Mouse (Mus musculus): ENCODE measurements around the gene Ankrd36.
"Not testable (repeated sequence)": the region's sequence is repeated elsewhere in the genome, so short reads cannot be mapped to it uniquely, and the experiment has no call there.

The Ankrd36 gene

DNA sequence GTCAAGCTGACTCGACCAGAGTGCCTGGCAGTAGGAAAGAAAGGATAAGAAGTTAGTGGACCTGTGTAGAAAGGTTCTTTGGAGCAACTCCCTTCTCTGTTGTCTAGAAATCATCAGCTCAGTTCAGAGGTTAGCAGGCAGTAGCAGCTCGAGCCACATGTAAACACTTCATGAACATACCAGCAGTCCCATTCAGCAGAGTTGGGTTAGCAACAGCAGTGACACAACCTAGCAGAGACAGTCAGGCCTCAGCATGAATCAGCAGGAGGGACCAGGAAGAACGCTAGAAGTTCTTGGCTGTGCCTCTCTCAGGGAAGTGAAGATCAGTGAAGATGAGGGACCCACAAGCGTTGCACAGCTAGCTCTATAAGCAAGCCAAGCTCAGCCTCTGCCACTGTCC, 24.0 kb upstream of the Ankrd36 start:
- in situ Hi-C loops (cut with MboI) = no loop called here

GRCm38 (mm10) chr11:5546693-5547092, 22.8 kb upstream of the Ankrd36 start:
- in situ Hi-C loops (cut with MboI) = no loop called here

DNA sequence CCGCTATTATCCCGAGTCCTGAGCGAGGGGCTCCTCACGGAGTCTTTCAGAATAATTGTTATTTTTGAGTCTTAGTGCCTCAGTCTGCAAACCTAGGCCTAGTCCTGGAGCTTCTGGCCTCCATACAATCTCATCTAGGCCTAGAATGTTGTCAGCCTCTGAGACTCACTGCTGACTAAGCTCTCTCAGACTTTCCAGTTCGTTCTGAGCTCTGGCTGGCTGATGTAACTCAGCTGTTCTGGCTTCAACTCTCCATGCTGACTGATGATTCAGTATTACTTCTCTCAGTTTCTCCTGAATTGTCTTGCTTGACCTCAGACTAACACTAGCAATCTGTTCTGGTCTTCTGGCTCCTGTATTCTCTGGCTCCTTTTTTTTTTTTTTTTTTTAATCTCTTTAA, 18.1 kb upstream of the Ankrd36 start:
- in situ Hi-C loops (cut with MboI) = no loop called here

GRCm38 (mm10) chr11:5551931-5552330, 17.6 kb upstream of the Ankrd36 start:
- in situ Hi-C loops (cut with MboI) = no loop called here

GRCm38 (mm10) chr11:5560273-5560672, 9.2 kb upstream of the Ankrd36 start:
- in situ Hi-C loops (cut with MboI) = no loop called here

DNA sequence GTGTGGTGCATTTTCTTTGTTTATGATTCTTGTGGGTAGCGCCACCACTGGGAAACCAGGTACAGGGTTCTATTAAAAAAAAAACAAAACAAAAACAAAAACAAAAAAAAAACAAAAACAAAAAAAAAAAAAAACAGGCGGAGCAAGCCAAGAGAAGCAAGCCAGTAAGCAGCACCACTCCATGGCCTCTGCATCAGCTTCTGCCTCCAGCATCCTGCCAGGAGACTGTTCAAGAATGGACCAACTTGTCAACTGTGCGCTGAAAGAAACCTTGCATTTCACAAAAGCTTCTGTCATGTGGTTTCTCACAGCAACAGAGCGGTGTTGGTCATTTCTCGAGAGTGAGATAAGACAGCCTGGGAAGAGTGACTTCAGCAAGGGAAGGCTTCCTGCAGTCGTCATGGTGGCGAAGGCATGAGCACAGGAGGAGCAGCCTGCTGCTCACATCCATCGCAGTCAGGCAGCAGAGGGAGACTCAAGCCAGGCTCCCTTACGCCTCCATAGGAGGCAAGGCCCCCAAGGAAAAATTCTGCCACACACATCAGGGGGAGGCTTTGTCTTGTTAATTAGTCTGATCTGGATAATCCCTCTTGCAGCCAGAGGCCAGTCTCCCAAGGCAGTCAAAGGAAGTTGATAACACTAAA, 6.7 kb upstream of the Ankrd36 start:
- in situ Hi-C loops (cut with MboI) = no loop called here

DNA sequence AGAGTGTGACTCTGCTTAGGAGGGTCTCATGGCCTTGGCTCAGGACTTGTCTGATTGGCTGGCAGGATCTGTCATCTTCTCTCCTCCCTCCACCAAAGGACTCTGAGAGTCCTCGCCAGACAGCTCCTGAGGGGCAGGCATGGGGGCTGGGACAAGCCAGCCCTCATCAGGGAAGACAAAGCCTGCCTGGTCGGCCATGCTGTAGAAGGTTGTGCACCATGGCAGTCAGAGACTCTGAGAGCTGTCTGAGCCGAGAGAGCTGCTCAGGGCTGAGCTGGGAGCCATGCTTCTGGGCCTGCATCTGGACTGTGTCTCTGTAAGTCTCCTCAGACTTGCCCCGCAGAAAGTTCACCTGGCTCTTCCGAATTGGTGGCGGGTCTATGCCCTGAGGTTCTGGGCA, 5.6 kb upstream of the Ankrd36 start:
- in situ Hi-C loops (cut with MboI) = no loop called here

- in situ Hi-C loops (cut with MboI) = no loop called here
These were observed 3.9 kb upstream of the Ankrd36 start for GRCm38 (mm10) chr11:5565596-5565995.

DNA sequence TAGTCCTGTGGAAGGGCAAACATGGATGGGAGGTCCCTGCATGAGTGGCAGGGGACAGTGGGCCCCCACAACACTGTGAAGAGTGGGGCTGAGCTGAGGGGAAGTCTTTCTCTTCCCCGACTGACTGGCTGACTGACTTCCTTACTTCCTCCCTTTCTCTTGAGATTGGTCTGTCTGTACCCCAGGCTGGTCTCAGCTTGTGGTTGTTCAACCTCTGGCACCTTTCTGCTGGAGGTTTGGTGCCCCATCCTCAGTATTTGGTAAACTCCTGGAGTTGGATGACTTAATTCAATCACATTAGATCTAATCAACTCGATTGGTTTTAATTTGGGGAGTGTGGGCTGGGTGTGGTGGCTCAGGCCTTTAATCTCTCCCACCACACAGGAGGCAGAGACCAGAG, 3.0 kb upstream of the Ankrd36 start:
- in situ Hi-C loops (cut with MboI) = no loop called here

GRCm38 (mm10) chr11:5567654-5568053, 1.8 kb upstream of the Ankrd36 start:
- in situ Hi-C loops (cut with MboI) = no loop called here

DNA sequence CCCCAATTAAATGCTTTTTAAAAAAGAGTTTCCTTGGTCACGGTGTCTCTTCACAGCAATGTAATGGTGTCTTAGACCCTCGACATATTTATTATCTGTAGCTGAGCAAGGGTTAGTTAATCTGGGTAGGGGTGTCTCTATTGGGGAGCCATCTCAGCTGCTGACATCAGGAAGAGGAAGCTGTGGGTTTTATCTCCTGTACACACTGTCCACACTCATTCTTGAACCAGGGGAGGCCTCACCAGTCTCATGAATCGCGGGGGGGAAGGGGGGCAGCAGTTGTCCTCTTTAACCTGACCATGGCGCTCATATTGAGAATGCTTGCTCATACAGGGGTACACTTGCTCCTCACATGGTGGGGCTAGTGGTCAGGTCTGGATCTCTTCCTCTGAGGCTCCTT, 1.4 kb upstream of the Ankrd36 start:
- in situ Hi-C loops (cut with MboI) = no loop called here

DNA sequence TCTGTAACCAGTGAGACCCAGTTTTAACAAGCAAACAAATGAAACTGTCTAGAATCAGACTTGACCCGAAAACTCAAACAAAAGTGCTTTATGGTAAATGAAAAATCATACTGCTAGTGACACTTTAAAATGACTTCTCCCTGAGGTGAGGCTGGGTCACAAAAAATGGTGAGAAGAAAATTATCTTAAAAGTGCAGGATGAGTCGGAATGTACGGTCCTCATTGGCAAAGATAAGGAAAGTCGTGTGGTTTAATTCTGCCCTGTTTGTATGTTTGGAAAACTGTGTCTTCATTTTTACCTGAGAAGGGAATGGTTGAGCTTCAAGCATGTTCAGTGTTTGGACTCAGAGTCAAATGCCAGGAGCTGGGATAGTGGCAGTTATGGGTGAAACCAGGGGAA, 2.4 kb downstream of the Ankrd36 start:
- in situ Hi-C loops (cut with MboI) = no loop called here

- in situ Hi-C loops (cut with MboI) = no loop called here
These were observed 4.3 kb downstream of the Ankrd36 start for GRCm38 (mm10) chr11:5573821-5574220.

GRCm38 (mm10) chr11:5575046-5575445, 5.6 kb downstream of the Ankrd36 start:
- in situ Hi-C loops (cut with MboI) = no loop called here

- in situ Hi-C loops (cut with MboI) = no loop called here
These were observed 22.9 kb downstream of the Ankrd36 start for GRCm38 (mm10) chr11:5592336-5592735.

DNA sequence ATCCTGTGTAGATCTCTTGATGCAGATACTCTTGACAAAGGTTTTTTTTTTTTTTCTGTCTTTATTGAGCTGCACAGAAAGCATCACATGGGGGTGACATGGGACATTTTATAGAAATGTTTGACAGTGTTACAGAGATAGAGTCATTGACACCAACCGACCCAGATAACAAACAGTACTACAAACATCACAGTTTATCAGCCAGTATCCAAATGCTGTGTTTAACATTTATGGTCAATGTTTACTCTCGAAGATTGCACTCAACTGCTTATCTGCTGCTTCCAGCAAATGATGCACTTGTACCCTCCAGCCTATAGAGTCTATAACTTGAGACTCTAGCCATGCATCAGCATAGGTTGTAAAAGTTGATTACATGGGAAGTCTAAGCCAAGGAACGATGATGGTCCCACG, 25.9 kb downstream of the Ankrd36 start:
- in situ Hi-C loops (cut with MboI) = no loop called here

DNA sequence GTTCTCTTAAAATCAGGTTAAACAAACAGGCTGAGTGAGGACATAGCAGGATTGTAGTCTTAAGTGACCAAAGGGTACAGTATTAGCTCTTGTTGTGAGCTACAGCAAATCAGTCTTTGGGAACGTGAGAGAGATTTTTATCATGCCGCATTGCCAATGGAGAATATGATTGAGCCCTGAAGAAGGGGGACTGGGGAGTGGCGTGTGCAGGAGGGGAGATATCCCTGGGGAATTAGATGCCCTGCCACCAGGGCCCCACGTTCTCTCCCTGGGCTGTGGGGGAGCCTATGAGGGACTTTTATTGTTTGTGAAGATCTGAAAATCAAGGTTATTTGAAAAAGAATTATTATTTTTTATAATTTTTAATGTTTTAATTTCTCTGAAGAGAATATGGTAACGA, 26.3 kb downstream of the Ankrd36 start:
- in situ Hi-C loops (cut with MboI) = no loop called here

DNA sequence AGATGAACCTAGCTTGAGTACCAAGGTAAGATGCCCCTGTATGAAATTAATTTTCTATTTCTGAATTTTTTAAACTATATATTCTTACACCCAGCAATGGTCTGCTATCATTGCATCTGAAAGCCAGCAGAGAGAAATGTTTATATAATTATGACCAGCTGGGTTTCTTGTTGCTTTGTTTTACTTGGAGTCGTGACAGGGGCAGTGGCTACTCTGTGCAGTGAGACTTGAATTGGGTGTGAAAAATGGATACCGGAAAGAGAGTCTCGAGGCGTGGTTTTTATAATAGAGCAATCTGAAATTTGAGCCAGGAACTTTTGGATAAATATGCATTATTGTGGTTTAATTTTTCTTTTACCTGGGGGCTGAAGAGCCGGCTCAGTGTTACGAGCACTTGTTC, 27.3 kb downstream of the Ankrd36 start:
- in situ Hi-C loops (cut with MboI) = no loop called here

GRCm38 (mm10) chr11:5605421-5605820, 35.9 kb downstream of the Ankrd36 start:
- in situ Hi-C loops (cut with MboI) = no loop called here

- in situ Hi-C loops (cut with MboI) = not testable (repeated sequence)
These were observed 42.4 kb downstream of the Ankrd36 start for GRCm38 (mm10) chr11:5611918-5612317.

GRCm38 (mm10) chr11:5614453-5614852, 45.0 kb downstream of the Ankrd36 start:
- in situ Hi-C loops (cut with MboI) = no loop called here

GRCm38 (mm10) chr11:5625101-5625500, 55.6 kb downstream of the Ankrd36 start:
- in situ Hi-C loops (cut with MboI) = loop anchor here (5.0 to 10.0 kb wide), 2 partner anchors 143 to 330 kb away; no protein-coding TSS in a partner anchor

GRCm38 (mm10) chr11:5629033-5629432, 59.5 kb downstream of the Ankrd36 start:
- in situ Hi-C loops (cut with MboI) = loop anchor here (5.0 to 10.0 kb wide), 2 partner anchors 147 to 334 kb away; no protein-coding TSS in a partner anchor

DNA sequence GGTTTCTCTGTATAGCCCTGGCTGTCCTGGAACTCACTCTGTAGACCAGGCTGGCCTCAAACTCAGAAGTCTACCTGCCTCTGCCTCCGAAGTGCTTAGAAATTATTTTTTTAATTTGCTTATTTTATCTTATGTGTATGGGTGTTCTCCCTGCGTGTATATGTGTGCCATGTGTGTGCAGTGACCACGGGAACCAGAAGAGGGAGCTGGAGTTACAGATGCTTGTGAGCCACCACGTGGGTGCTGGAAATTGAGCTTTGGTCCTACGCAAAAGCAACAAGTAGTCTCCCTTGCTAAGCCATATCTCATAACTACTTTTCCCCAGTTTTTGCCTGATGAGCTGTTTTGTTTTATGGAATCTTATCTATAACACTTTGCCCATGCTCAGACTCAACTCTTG, 73.6 kb downstream of the Ankrd36 start:
- in situ Hi-C loops (cut with MboI) = no loop called here

All from mature B cell (primary cell).